Mouse (Mus musculus) B cell, adult 67 days (primary cell): ENCODE results near the gene Ccdc24. TPM values are rescaled to one million over a fixed set of nuclear protein-coding genes. Genes with fewer than 3 reads are reported as not detected.

ENCODE experiments used
- total RNA-seq, 2 experiments: library from RNA; stranded (reverse); gene quantifications; 4 replicates each; pipeline ENCODE4 v1.2.4; 2023

Gene Ccdc24
- total RNA-seq, result not detected

DNA sequence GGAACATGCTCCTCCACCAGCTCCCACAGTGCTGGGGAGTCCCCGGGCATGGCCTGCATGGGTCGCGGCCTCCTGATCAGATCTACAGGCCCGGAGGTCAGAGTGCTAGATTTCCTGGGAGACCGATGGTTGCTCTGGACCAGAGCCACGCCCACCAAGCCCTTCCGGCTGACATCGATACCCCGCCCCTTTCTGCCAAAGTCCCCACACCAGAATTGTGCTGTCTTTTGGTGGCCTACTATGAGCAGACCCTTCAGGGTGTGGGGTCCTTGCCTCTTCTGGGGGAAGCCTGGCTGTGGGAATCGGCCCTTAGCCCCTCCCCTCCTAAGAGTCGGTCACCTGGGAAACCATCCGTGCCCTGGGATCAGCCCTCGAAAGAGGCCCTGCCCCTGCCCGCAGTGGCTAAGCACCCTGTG lies at the start of gene Ccdc24:
Ccdc24 (minus strand) TSS at position 87 of the 416 bp plus-strand sequence.

DNA sequence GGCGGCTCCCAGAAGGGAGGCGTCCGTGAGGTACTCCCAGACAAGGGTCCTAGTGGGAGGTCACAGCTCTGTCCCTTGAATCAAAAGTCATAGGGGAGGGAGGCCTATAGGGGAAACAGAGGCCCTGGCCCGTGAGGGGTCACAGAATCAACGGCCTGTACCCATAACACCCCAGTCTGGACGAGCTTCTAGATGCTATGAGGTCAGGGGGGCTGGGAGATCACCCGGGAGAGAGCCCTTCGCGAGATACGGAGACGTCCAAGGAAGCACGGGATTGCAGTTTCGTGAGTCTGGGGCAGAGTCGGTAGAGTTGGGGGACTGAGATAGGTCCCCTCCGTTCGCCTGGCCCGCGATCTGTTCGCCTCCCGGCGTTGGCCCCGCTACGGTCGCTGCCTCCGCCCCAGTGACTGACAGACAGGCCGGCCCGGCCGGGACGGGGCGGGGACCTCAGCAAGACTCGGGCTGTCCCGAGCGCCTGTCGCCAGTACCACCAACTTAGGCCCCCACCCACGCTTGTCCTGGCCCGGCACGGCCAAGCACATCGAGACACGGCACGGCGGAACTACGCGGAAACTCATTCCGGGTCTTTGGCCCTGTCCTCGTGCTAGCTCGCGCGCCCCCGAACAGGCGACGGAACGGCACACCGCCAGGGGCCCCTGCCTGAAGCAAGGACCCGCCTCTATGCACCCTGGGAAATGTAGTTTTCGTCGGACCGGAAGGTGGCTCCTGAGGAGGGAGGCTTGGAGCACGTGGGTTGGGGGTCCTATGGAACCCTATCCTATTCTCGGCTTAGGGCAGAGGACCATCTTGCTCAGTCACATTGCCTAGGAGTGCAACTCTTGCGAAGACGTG lies 42.5 kb upstream of the Ccdc24 start, which contains the start of gene Ipo13:
Ipo13 (minus strand) TSS at position 409 of the 852 bp plus-strand sequence.

DNA sequence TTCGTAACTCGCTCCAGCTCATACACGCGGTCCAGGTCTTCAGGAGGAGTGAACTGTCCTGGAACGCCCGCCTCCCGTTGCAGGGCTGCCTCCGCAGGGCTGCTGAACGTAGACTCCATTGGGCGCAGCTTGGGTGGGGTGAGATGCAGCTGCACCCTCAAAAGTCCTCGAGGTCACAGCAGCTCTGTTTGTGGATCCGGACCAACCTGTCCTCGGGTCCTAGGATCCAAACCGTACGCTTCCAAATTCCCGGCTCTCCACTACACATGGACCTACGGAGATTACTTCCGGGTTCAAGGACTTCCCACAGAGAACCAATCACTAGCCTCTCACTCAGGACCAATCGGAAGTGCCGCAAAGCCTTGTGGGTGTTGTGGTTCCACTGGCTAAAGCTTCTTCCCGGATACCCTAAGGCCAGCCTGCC lies 19.4 kb upstream of the Ccdc24 start, which contains the start of gene Dph2:
Dph2 (minus strand) TSS at position 295 of the 424 bp plus-strand sequence.

DNA sequence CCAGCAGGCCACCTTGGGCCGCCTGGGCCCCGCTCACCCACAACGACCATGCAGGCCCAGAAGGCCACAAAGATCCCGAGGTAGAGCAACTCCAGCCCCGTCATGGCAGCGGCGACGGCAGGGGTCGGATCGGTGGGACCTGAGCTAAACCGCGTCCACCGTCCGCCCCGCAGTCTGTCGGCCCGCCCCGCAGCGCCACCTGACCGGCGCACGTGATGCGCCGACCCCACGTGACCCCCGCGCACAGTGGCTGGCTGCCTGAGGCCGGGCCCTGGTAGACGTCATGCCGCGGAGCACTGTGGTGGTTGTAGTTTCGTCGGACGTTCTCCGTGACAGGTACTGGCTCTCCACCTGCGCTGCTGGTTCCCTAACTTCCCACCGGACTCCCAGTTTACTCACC lies 14.8 kb upstream of the Ccdc24 start, which contains the start of gene Atp6v0b:
Atp6v0b (minus strand) TSS at position 201 of the 400 bp plus-strand sequence.

DNA sequence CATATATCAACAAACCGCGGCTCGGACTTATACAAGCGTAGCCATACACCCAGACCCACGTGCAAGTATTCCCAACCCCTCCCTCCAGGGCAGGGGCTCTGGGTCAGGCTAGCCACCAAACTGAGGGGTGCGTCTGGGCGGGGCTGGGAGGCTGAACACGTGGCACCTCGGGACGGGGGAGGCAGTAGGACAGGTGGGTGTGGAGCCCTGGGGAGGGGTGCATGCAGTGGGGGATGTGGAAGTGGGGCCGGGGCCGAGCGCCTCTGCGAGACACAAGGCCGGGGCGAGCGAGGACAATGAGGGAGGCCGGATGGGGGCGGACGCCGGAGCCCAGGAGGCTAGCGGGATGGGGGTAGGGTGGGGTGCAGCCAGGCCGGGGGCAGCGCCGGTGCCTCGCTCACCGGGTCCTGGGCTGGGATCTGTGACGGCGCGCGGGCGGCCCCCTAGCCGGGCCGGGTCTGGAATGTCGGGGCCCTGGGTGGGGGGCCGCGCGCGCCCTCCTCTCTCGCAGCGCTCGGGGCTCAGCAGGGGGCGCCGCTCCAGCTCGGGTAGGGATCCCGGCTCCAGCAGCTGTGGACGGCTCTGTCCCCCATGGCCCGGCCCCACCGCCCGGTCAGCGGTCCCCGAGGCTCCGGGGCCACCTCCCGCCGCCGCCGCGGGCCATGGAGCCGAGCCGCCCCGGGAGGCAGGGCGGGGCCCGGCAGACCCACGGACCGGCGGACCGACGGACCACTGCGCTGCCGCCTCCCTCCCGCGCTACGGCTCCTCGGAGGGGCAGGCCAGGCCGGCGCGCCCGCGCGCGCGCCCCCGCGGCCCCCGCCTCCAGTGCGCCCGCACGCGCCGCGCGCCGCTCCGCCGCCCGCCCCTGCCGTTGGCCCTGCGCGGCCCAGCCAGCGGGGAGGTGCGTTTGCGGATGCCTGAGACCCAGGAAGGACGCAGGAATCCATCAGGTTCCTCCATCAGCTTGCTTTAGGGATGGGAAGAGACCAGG lies 10.6 kb upstream of the Ccdc24 start, which contains the start of gene B4galt2:
B4galt2 (minus strand) TSS at position 787 of the 991 bp plus-strand sequence.

DNA sequence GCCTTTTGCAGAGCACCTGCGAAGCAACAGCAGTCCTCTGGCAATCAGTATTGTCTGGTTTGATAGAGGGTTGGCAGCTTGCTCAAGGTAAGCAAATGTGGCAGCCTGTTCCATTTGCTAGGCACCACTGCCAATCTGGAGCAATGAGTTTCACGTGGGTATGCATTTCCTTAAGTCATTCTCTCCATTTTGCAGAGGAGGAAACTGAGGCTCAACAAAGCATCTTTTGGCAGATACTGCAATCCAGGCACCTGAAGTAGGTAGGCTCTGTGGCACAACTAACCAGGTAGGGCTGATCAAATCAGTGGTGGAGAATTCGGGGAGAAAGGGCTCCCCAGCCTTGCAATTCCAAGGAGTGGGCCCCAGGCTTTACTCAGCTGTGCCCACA lies 37.9 kb downstream of the Ccdc24 start, which contains the start of gene Slc6a9:
Slc6a9 (plus strand) TSS at position 50 of the 388 bp plus-strand sequence.

Other genes starting within 250 kb of the Ccdc24 start
- gene Dmap1, start 190.3 kb downstream of the Ccdc24 start, total RNA-seq, result 10 to 100 TPM; 26.5 to 32.1 TPM
- gene Gm12845, start 148.1 kb downstream of the Ccdc24 start, total RNA-seq, result not detected
- gene Klf17, start 106.9 kb downstream of the Ccdc24 start, total RNA-seq, result not detected
- not detected for gene Slc6a9, start 38.1 kb downstream of the Ccdc24 start, total RNA-seq
- not detected for gene B4galt2, start 10.9 kb upstream of the Ccdc24 start, total RNA-seq
- gene Atp6v0b, start 14.8 kb upstream of the Ccdc24 start, total RNA-seq, result 100 to 1,000 TPM; 251 to 282 TPM
- 10 to 100 TPM; 17.1 to 21.0 TPM for gene Dph2, start 19.5 kb upstream of the Ccdc24 start, total RNA-seq
- 10 to 100 TPM; 55.4 to 64.6 TPM for gene Ipo13, start 42.4 kb upstream of the Ccdc24 start, total RNA-seq
- under 1 TPM in 1 of 2 experiments, not detected in 1; 0.33 TPM for gene Artn, start 57.2 kb upstream of the Ccdc24 start, total RNA-seq